Mouse (Mus musculus) hindbrain, embryonic 11.5 days (tissue): Measurements from ENCODE around the gene Glod4. TPM values are rescaled to one million over a fixed set of nuclear protein-coding genes. Genes with fewer than 3 reads are reported as not detected.

Source experiments
- ATAC-seq: fragments of 200-750 bp; cut with Nextera tagmentation; 2 replicates; pipeline ENCODE4 v1.8.0; 2017; ENCODE audit warnings: mild to moderate bottlenecking, moderate TSS enrichment, moderate library complexity; ENCODE audit not compliant: low FRiP score
- DNase-seq: peaks from one replicate; pipeline ENCODE4 v3.0.0-alpha.2; 2015; ENCODE audit warnings: low spot score
- H3K27ac ChIP-seq: fragments of 300-500 bp; sonication (generic); 2 replicates; pipeline ENCODE4 v1.5.1; 2014; ENCODE audit warnings: mild to moderate bottlenecking, low read depth, low read length
- H3K27me3 ChIP-seq: fragments of 300-500 bp; sonication (generic); 2 replicates; pipeline ENCODE4 v1.6.1; 2014; ENCODE audit warnings: mild to moderate bottlenecking, low read length, moderate library complexity, mixed read lengths; ENCODE audit not compliant: control insufficient read depth, insufficient read depth
- H3K36me3 ChIP-seq: fragments of 300-500 bp; sonication (generic); 2 replicates; pipeline ENCODE4 v1.6.1; 2014; ENCODE audit warnings: mild to moderate bottlenecking, low read length, moderate library complexity, mixed read lengths; ENCODE audit not compliant: control insufficient read depth, insufficient read depth
- H3K4me1 ChIP-seq: fragments of 300-500 bp; sonication (generic); replicated peaks from 2 replicates; pipeline ENCODE4 v1.6.1; 2014; ENCODE audit warnings: low read length, mixed read lengths; ENCODE audit not compliant: control insufficient read depth, insufficient read depth
- H3K4me2 ChIP-seq: fragments of 300-500 bp; sonication (generic); replicated peaks from 2 replicates; pipeline ENCODE4 v1.6.1; 2014; ENCODE audit warnings: mild to moderate bottlenecking, low read depth, low read length
- H3K4me3 ChIP-seq: fragments of 300-500 bp; sonication (generic); 2 replicates; pipeline ENCODE4 v1.5.1; 2014; ENCODE audit warnings: low read depth, low read length
- H3K9ac ChIP-seq: fragments of 300-500 bp; sonication (generic); 2 replicates; pipeline ENCODE4 v1.6.1; 2014; ENCODE audit warnings: low read depth, low read length
- H3K9me3 ChIP-seq: fragments of 300-500 bp; sonication (generic); 2 replicates; pipeline ENCODE4 v1.6.1; 2016; ENCODE audit warnings: low read length; ENCODE audit not compliant: control insufficient read depth
- WGBS: fragments of 180-500 bp; shearing (Covaris S2); extraction: QIAGEN DNeasy Blood & Tissue Kit; methylation state at CpG from one replicate; pipeline ENCODE4 v1.1.7; 2014; 5-methylcytosine and 5-hydroxymethylcytosine counted together
- polyA plus RNA-seq: library from polyadenylated mRNA; unstranded; fragments of >200 nt; fragmentation: Nextera tagmentation; extraction: Ambion mirVana; gene quantifications from 2 replicates; pipeline ENCODE4 v1.2.1, GENCODE M21; 2014

The Glod4 gene
- polyA plus RNA-seq, 1 experiment from 2014 or later = 132 TPM

DNA sequence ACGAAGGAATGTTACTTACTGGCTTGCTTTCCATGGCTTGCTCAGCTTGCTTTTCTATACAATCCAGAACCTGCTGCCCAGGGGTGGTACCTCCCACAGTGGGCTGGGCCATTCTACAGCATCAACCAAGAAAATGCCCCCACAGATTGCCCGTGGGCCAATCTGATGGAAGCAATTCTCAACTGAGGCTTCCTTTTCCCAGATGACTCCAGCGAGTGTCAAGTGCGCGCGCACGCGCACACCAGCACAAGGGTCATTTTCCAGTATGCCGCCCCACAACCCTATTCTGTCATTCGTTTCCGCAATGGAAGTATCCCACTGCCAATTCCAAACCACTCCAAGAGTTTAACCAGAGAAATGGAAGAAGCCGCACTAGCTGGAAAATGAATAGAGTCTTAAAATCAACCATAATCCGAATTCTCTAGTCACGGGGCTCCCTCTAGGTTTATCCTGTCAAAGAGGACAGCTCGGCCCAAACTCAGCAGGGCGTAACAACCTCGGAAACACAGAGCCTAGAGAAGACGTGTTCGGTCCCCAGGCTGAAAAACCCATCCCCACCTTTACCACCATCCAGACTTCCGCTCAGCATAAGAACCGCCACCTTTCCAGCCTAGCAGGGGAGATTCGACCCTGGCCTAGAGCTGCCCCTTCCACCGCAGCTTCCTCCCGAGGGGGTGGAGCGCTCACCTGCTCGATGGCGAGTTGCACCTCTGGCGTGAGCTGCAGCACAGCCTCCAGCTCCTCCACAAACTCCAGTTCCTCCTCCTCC, 64.6 kb downstream of the Glod4 start:
- DNase-seq = peak; percentile 56
- no peak overlapping the region for H3K27ac ChIP-seq
- 2% methylated on average over 28 of the region's 28 CpGs for WGBS

DNA sequence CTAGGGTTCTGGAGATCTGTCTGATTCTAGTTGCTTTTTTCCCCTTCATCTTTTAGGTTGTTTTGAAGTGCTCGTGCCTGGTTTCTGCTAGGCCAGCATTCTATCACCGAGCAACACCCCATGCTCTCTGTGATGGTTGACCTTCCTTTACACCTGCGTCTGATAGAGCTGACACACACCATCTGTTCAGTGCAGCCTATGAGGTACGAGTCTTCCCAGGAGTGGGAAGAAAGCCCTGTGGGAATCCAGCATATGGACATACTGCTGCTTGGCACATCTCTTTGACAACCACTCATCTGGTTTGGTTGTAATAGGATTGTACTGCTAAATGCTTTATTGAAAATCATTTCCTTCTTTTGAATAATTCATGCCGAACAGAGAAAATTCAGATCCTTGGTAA, 73.3 kb downstream of the Glod4 start:
- WGBS = 65% methylated on average over 5 of the region's 5 CpGs
- ATAC-seq (no peak), DNase-seq (no peak)
- H3K27me3 ChIP-seq = no peaks in the 10 kb centered on the region
- no peaks in the 10 kb centered on the region for H3K4me1 ChIP-seq
- H3K36me3 ChIP-seq = no peaks in the 10 kb centered on the region
- no peak overlapping the region for H3K4me2 ChIP-seq
- H3K9ac ChIP-seq = no peak overlapping the region
- no peak overlapping the region for H3K27ac ChIP-seq
- H3K4me3 ChIP-seq = no peak overlapping the region
- no peaks in the 10 kb centered on the region for H3K9me3 ChIP-seq

More for the DNA sequence above, 64.6 kb downstream of the Glod4 start:
- Histone ChIP-seq H3K4me2 (peak overlapping the region; percentile 68), H3K4me1 (peaks cover 3% of the 10 kb centered on the region), H3K27me3 (no peaks in the 10 kb centered on the region), H3K36me3 (no peaks in the 10 kb centered on the region), H3K9ac (peak overlapping the region; percentile 83), H3K4me3 (peak overlapping the region; percentile 86), H3K9me3 (no peaks in the 10 kb centered on the region)
- peak; percentile 71 for ATAC-seq

GRCm38 (mm10) chr11:76168976-76169375, 74.5 kb downstream of the Glod4 start:
- Histone ChIP-seq H3K27ac (no peak overlapping the region), H3K9me3 (no peaks in the 10 kb centered on the region), H3K4me3 (no peak overlapping the region), H3K9ac (no peak overlapping the region), H3K4me1 (no peaks in the 10 kb centered on the region), H3K4me2 (no peak overlapping the region), H3K36me3 (no peaks in the 10 kb centered on the region), H3K27me3 (no peaks in the 10 kb centered on the region)
- DNase-seq (no peak), ATAC-seq (no peak)
- WGBS = 91% methylated on average over 3 of the region's 3 CpGs

DNA sequence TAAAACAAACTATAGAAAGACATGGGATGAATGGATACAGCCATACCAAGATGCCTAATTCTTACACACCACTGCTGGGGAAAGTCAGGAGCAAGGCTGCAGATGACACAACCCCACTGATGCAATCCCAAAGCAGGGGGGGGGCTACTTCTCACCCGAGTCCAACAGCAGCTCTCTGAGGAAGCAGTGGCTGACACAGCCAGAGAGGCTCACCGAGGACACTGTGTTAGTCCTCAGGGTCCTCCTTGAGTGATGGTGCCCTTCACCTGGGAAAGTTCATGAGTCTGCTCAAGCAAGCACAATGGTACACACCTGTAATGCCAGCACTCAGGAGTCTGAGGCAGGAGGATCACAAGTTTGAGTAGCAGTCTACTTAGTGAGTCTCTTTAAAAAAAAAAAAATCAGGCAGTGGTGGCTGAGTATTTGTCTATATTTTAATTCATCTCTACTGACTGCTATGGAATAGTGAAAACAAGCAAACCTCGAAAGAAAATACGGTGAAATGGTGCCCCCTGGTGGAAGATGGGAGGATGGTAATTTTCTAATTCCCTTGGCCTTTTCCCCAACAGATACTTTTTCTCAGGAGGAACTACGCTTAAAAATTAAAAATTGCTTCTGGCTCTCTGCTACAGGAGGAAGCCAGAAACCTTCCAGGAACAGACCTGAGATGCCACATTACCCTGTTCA, 76.3 kb downstream of the Glod4 start:
- ATAC-seq = no peak
- no peaks in the 10 kb centered on the region for H3K4me1 ChIP-seq
- H3K4me3 ChIP-seq = no peak overlapping the region
- WGBS = 35% methylated on average over 5 of the region's 5 CpGs
- no peaks in the 10 kb centered on the region for H3K36me3 ChIP-seq
- peak; percentile 87 for DNase-seq
- H3K4me2 ChIP-seq = no peak overlapping the region
- H3K27ac ChIP-seq = no peak overlapping the region
- no peak overlapping the region for H3K9ac ChIP-seq
- H3K27me3 ChIP-seq = no peaks in the 10 kb centered on the region
- H3K9me3 ChIP-seq = no peaks in the 10 kb centered on the region

GRCm38 (mm10) chr11:76166657-76167056, 76.9 kb downstream of the Glod4 start:
- Histone ChIP-seq H3K36me3 (no peaks in the 10 kb centered on the region), H3K27me3 (no peaks in the 10 kb centered on the region), H3K27ac (no peak overlapping the region), H3K9ac (no peak overlapping the region), H3K4me3 (no peak overlapping the region), H3K4me2 (no peak overlapping the region), H3K9me3 (no peaks in the 10 kb centered on the region), H3K4me1 (no peaks in the 10 kb centered on the region)
- DNase-seq (no peak), ATAC-seq (no peak)
- 100% methylated on average over 4 of the region's 4 CpGs for WGBS

GRCm38 (mm10) chr11:76160251-76160650, 83.3 kb downstream of the Glod4 start:
- 65% methylated on average over 6 of the region's 6 CpGs for WGBS
- Histone ChIP-seq H3K4me2 (no peak overlapping the region), H3K27me3 (no peaks in the 10 kb centered on the region), H3K9me3 (no peaks in the 10 kb centered on the region), H3K9ac (no peak overlapping the region), H3K27ac (no peak overlapping the region), H3K4me3 (no peak overlapping the region), H3K4me1 (no peaks in the 10 kb centered on the region), H3K36me3 (no peaks in the 10 kb centered on the region)
- DNase-seq = no peak
- ATAC-seq = no peak

DNA sequence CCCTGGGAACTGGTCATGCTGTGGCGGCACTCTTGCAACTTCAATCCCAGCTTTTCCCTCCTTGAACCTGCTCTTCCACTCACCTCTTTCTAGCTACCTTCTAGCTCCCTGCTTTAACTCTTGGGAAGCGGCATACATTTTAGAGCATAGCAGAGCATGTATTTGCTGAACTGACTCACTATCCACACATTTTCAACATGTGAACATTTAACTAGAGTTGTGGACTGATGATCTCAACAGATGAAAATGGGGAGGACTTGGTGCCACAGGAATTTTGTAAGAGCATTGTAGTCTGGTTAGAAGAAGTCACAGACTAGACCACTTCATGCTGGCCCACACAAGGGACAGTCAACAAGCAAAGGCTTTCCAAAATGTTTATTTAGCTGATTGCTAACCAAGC, 85.2 kb downstream of the Glod4 start:
- Histone ChIP-seq H3K9ac (no peak overlapping the region), H3K9me3 (no peaks in the 10 kb centered on the region), H3K27me3 (no peaks in the 10 kb centered on the region), H3K4me3 (no peak overlapping the region), H3K27ac (no peak overlapping the region), H3K36me3 (no peaks in the 10 kb centered on the region), H3K4me1 (no peaks in the 10 kb centered on the region), H3K4me2 (no peak overlapping the region)
- 88% methylated on average over 2 of the region's 2 CpGs for WGBS
- no peak for ATAC-seq
- no peak for DNase-seq

- Histone ChIP-seq H3K9me3 (no peaks in the 10 kb centered on the region), H3K27ac (no peak overlapping the region), H3K4me2 (no peak overlapping the region), H3K4me3 (no peak overlapping the region), H3K27me3 (no peaks in the 10 kb centered on the region), H3K9ac (no peak overlapping the region), H3K4me1 (no peaks in the 10 kb centered on the region), H3K36me3 (no peaks in the 10 kb centered on the region)
- DNase-seq = no peak
- ATAC-seq = no peak
- WGBS = 90% methylated on average over 2 of the region's 2 CpGs
Measured at GRCm38 (mm10) chr11:76154861-76155260, 88.7 kb downstream of the Glod4 start.

GRCm38 (mm10) chr11:76154200-76154599, 89.3 kb downstream of the Glod4 start:
- Histone ChIP-seq H3K4me2 (no peak overlapping the region), H3K4me1 (no peaks in the 10 kb centered on the region), H3K27me3 (no peaks in the 10 kb centered on the region), H3K4me3 (no peak overlapping the region), H3K9ac (no peak overlapping the region), H3K9me3 (no peaks in the 10 kb centered on the region), H3K27ac (no peak overlapping the region), H3K36me3 (no peaks in the 10 kb centered on the region)
- ATAC-seq = no peak
- no peak for DNase-seq
- WGBS = 94% methylated on average over 2 of the region's 2 CpGs
